ENCODE assay signal across 17 mouse cellular contexts in the genomic region with DNA sequence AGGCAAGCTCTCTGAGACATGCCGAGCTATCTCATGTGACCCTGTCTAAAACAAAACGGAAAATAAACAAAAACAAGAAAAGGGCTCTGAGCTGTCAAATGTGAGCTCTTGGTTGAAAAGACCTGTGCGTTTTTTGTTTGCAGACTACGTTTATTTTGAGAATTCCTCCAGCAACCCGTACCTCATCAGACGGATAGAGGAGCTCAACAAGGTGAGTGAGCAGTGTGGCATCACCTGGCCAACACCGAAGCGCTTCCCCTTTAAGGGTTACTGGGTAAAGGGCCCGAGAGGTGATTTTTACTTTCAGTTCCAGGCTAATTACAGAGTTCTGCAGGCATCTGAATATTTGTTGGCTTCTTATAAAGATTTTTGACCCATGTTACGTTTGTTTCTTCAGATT. TPM values are rescaled to one million over a fixed set of nuclear protein-coding genes. Genes with fewer than 3 reads are reported as not detected.
DNase-seq lines count a peak whose midpoint lies in the region; ATAC-seq and TF ChIP-seq lines count a peak whose summit lies in the region.
"Had no signal": no experiment of that assay in that cellular context is flagged by ENCODE, and none has a peak within 500 bp of the region (broad histone marks: within the 10 kb centered on the region; RNA-seq: fewer than 3 reads in every experiment).

No protein-coding gene starts in this region.

- no peaks in the 10 kb centered on the region for H3K27me3 ChIP-seq in heart, embryonic 13.5 days (replicated peaks)
- no peaks in the 10 kb centered on the region for H3K27me3 ChIP-seq in small intestine, adult 2 months (ENCODE audit: control insufficient read depth, insufficient read depth, low read length)
- H3K27me3 ChIP-seq in hindbrain, embryonic 12.5 days = no peaks in the 10 kb centered on the region
- H3K27me3 ChIP-seq: forebrain, embryonic 15.5 days; limb, embryonic 13.5 days; neural tube, embryonic 12.5 days had no signal

- peaks cover 22% of the 10 kb centered on the region for H3K4me1 ChIP-seq in heart, embryonic 13.5 days
- H3K4me1 ChIP-seq in small intestine, adult 2 months (ENCODE audit: control insufficient read depth, insufficient read depth, insufficient read length, low read length) = peaks cover 15% of the 10 kb centered on the region
- peaks cover 9% of the 10 kb centered on the region for H3K4me1 ChIP-seq in hindbrain, embryonic 12.5 days

- no peaks in the 10 kb centered on the region for H3K9me3 ChIP-seq in heart, embryonic 13.5 days
- H3K9me3 ChIP-seq in hindbrain, embryonic 12.5 days (replicated peaks) = no peaks in the 10 kb centered on the region
- H3K9me3 ChIP-seq: forebrain, embryonic 15.5 days; limb, embryonic 13.5 days; neural tube, embryonic 12.5 days had no signal

- H3K9ac ChIP-seq in heart, embryonic 13.5 days = no peak overlapping the region
- no peak overlapping the region for H3K9ac ChIP-seq in hindbrain, embryonic 12.5 days
- H3K9ac ChIP-seq: forebrain, embryonic 15.5 days; limb, embryonic 13.5 days; neural tube, embryonic 12.5 days had no signal

- 81% methylated on average over 10 of the region's 10 CpGs for WGBS in heart, embryonic 13.5 days
- WGBS in small intestine, adult 2 months = 57% methylated on average over 10 of the region's 10 CpGs
- WGBS in hindbrain, embryonic 12.5 days = 88% methylated on average over 10 of the region's 10 CpGs

- peaks cover 41% of the 10 kb centered on the region for H3K36me3 ChIP-seq in heart, embryonic 13.5 days
- H3K36me3 ChIP-seq in small intestine, adult 2 months (ENCODE audit: control insufficient read depth, insufficient read depth, low read length) = peaks cover 6% of the 10 kb centered on the region
- H3K36me3 ChIP-seq in hindbrain, embryonic 12.5 days = peaks cover 11% of the 10 kb centered on the region; the same call in 1 of the 2 replicates
- H3K36me3 ChIP-seq: forebrain, embryonic 15.5 days; neural tube, embryonic 12.5 days had no signal

- no peak for TF ChIP-seq POLR2A in small intestine, adult 2 months (IDR thresholded peaks at IDR 0.05; ENCODE audit: low read depth, low read length)

- peak overlapping the region; percentile 92; the same call in 1 of the 2 replicates for H3K4me2 ChIP-seq in heart, embryonic 13.5 days
- no peak overlapping the region for H3K4me2 ChIP-seq in hindbrain, embryonic 12.5 days (replicated peaks)
- H3K4me2 ChIP-seq: neural tube, embryonic 12.5 days had no signal

- intact Hi-C loops in heart, postnatal 25 days (cut with DNase I) = loop anchor here (10.0 kb wide), 1 partner anchor 147 kb away; no protein-coding TSS in a partner anchor

- H3K4me3 ChIP-seq in heart, embryonic 13.5 days = no peak overlapping the region
- H3K4me3 ChIP-seq in small intestine, adult 2 months (ENCODE audit: low read depth, low read length) = peak overlapping the region; percentile 22
- H3K4me3 ChIP-seq in hindbrain, embryonic 12.5 days = no peak overlapping the region
- H3K4me3 ChIP-seq: forebrain, embryonic 15.5 days; neural tube, embryonic 12.5 days had no signal

- no peak for TF ChIP-seq CTCF in small intestine, adult 2 months (IDR thresholded peaks at IDR 0.05; ENCODE audit: extremely low read depth, insufficient read length, insufficient replicate concordance, low read depth, low read length)

- no peak overlapping the region for H3K27ac ChIP-seq in heart, embryonic 13.5 days (replicated peaks)
- peak overlapping the region; percentile 60 for H3K27ac ChIP-seq in small intestine, adult 2 months (ENCODE audit: insufficient read depth, low read depth, low read length)
- H3K27ac ChIP-seq in hindbrain, embryonic 12.5 days = no peak overlapping the region
- H3K27ac ChIP-seq: forebrain, embryonic 15.5 days; limb, embryonic 13.5 days; neural tube, embryonic 12.5 days had no signal

- ATAC-seq in heart, embryonic 13.5 days (ENCODE audit: extremely low read depth, insufficient number of reproducible peaks, low FRiP score, low TSS enrichment) = no peak
- ATAC-seq in hindbrain, embryonic 12.5 days (ENCODE audit: low FRiP score) = no peak
- ATAC-seq: forebrain, embryonic 15.5 days had no signal

- DNase-seq in heart, postnatal 25 days (ENCODE audit: low spot score) = no peak
- peak; percentile 57 to 58 for DNase-seq in spleen, postnatal 36 days (ENCODE audit: low spot score in 2 of 2)
- no peak for DNase-seq in spleen, postnatal 14 days (ENCODE audit: low spot score in 2 of 2)
- peak; percentile 73 for DNase-seq in induced T-regulatory cell, adult 2 months (ENCODE audit: low read depth)
- DNase-seq in left cerebral cortex, adult 8-10 months (ENCODE audit: low spot score in 2 of 2) = no peak
- DNase-seq: adrenal gland, adult 8-10 months; cerebellum, postnatal 14 days; gastrocnemius, postnatal 10 days; kidney, adult 11 months; kidney, postnatal 25 days; layer of hippocampus, postnatal 36 days had no signal

RNA-seq across cellular contexts. Expression of a gene that starts 2.3 kb away (rescaled TPM):
- polyA plus RNA-seq in heart, embryonic 13.5 days (2015; fragmentation: Nextera tagmentation; extraction: Ambion mirVana) = 34.9 and 37.4 TPM in 2 replicates
- 10 to 100 TPM; 20.7 to 20.9 TPM for total RNA-seq in heart, postnatal 25 days (2021)
- 13.7 and 40.1 TPM in 2 replicates for polyA plus RNA-seq in small intestine, adult 2 months (2012; rRNA removed)
- 43.4 and 46.4 TPM in 2 replicates for polyA plus RNA-seq in hindbrain, embryonic 12.5 days (2016; fragmentation: Nextera tagmentation; extraction: Ambion mirVana)
- 10 to 100 TPM; 89.8 to 96.1 (median 92.0) TPM for total RNA-seq in left cerebral cortex, adult 8-10 months (2022)

Comparison
In these comparisons a context has a peak if more than half of its experiments do, and no peak if none do; other contexts are left out.
1. DNase-seq: peak in spleen, postnatal 36 days (2 of 2) and induced T-regulatory cell, adult 2 months (single experiment); none in heart, postnatal 25 days (single experiment), spleen, postnatal 14 days (0 of 2) and left cerebral cortex, adult 8-10 months (0 of 2).